Mouse (Mus musculus) liver, embryonic 16.5 days (tissue): ENCODE measurements around the gene Llgl2. TPM values are rescaled to one million over a fixed set of nuclear protein-coding genes. Genes with fewer than 3 reads are reported as not detected.

ENCODE experiments used
- ATAC-seq: fragments of 200-750 bp; cut with Nextera tagmentation; 2 replicates; pipeline ENCODE4 v1.8.0; 2017; ENCODE audit warnings: low read depth, mild to moderate bottlenecking, moderate number of reproducible peaks, moderate library complexity
- H3K27ac ChIP-seq: fragments of 300-500 bp; sonication (generic); 2 replicates; pipeline ENCODE4 v1.5.1; 2014; ENCODE audit warnings: mild to moderate bottlenecking, low read length
- H3K27me3 ChIP-seq: fragments of 300-500 bp; sonication (generic); 2 replicates; pipeline ENCODE4 v1.6.1; 2014; ENCODE audit warnings: low read depth, low read length, mixed read lengths; ENCODE audit not compliant: control insufficient read depth, insufficient read depth
- H3K36me3 ChIP-seq: fragments of 300-500 bp; sonication (generic); 2 replicates; pipeline ENCODE4 v1.6.1; 2014; ENCODE audit warnings: mild to moderate bottlenecking; ENCODE audit not compliant: control insufficient read depth, insufficient read depth
- H3K4me1 ChIP-seq: fragments of 300-500 bp; sonication (generic); 2 replicates; pipeline ENCODE4 v1.6.1; 2014; ENCODE audit warnings: low read depth, low read length, mixed read lengths; ENCODE audit not compliant: control insufficient read depth
- H3K4me2 ChIP-seq: fragments of 300-500 bp; sonication (generic); 2 replicates; pipeline ENCODE4 v1.6.1; 2014; ENCODE audit warnings: low read depth, low read length, mixed read lengths
- H3K4me3 ChIP-seq: fragments of 300-500 bp; sonication (generic); 2 replicates; pipeline ENCODE4 v1.5.1; 2014; ENCODE audit warnings: low read depth, mild to moderate bottlenecking, low read length
- H3K9ac ChIP-seq: fragments of 300-500 bp; sonication (generic); 2 replicates; pipeline ENCODE4 v1.6.1; 2014; ENCODE audit warnings: low read depth, low read length
- H3K9me3 ChIP-seq: fragments of 300-500 bp; sonication (generic); replicated peaks from 2 replicates; pipeline ENCODE4 v1.6.1; 2016; ENCODE audit warnings: low read length; ENCODE audit not compliant: control insufficient read depth
- WGBS: fragments of 180-500 bp; shearing (Covaris S2); extraction: QIAGEN DNeasy Blood & Tissue Kit; methylation state at CpG from one replicate; pipeline ENCODE4 v1.1.7; 2014; ENCODE audit not compliant: insufficient replicate concordance; 5-methylcytosine and 5-hydroxymethylcytosine counted together
- polyA plus RNA-seq: library from polyadenylated mRNA; unstranded; fragments of >200 nt; fragmentation: Nextera tagmentation; extraction: Ambion mirVana; gene quantifications from 2 replicates; pipeline ENCODE4 v1.2.1, GENCODE M21; 2015

Llgl2 gene
- polyA plus RNA-seq, 1 experiment from 2014 or later = 15.6 TPM

DNA sequence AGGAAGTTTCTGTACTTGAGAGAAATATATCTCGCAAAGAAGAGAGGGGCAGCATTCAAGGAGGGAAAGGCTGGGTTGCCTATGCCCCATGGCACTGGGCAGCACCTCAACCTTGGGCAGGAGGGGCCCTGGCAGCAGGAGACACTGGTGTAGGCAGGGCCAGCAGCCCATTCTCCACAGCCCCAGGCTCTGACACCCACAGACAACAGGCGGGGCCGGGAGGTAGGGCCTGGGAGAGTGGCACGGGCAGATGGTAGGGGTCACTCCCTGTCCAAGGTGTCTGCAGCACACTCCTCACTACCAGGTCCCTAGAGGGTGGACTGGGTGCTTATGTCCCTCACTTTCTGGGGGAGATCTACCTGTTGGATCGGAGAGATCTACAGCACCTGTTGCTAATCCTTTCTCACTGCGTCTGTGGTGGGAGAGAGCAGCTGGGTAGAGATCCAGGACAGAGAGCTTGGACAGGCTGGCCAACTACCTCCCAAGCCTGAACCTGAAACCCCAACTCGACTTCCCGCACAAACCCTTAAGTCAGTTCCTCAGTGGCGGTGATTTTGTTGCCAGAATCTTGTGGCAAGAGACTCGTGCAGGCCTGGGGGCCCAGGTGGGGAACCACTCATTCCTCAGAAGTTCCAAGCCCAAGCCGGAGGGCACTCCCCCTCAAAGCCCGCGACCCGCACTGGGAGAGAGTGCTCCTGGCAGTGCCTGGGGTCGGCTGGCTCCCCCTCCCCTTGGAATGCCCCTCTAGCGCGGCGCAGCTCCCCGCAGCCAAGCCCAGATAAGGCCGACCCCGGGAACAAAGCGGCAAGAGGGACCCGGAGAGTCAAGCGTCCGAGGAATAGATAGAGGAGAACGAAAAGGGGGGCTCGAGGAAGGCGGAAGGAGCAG is 11.1 kb upstream of the Llgl2 start:
- Histone ChIP-seq H3K4me1 (peaks cover 55% of the 10 kb centered on the region), H3K4me3 (peak overlapping the region; percentile 85), H3K9me3 (no peaks in the 10 kb centered on the region), H3K27ac (peak overlapping the region; percentile 61), H3K4me2 (peak overlapping the region; percentile 99), H3K36me3 (peaks cover 1% of the 10 kb centered on the region), H3K9ac (peak overlapping the region; percentile 88), H3K27me3 (no peaks in the 10 kb centered on the region)
- 12% methylated on average over 28 of the region's 28 CpGs for WGBS
- no peak for ATAC-seq

DNA sequence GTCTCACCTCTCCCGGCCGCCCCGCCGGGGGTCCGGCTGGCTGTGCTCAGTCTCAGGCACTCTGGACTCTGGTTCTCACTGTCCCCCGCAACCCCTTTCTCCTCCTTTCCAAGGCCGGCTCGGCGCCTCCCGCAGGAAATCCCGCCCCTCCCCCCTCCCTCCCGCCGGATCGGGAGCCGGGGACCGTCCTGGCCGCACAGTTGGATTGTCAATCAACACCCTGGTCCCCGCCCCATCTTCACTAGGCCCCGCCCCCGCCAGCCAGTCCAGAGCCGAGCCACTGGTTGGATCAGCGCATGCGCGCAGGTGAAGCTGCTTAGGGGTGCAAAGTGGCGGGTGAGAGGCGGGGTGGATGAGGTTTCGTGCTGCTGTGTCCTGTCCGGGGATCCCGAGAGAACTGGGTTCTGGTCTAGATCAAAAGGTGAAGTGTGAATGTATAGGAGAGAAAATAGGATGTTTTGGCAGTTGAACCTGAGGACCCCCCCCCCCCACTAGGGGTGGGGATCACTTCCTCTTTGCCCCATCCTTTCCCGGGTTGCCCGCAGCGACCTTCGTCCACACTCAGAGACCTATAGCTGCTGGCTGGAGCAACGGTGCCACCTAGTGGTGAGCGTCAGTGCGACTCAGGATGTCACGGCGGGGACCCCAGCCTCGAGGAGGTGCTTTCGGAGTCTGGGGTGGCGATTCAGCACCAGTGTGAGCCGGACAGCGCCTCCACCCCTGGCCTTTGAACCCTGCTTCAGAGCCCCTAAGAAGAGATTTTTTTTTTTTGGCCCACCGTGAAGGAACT is 10.1 kb upstream of the Llgl2 start, which contains the start of gene Caskin2:
Caskin2 (minus strand) TSS at position 133 of the 790 bp plus-strand sequence.
- H3K4me1 ChIP-seq = peaks cover 45% of the 10 kb centered on the region
- peak within 1 kb of the TSS; percentile 99 for H3K4me2 ChIP-seq
- H3K4me3 ChIP-seq = peak within 1 kb of the TSS; percentile 85
- peak within 1 kb of the TSS; percentile 88 for H3K9ac ChIP-seq
- H3K9me3 ChIP-seq = no peaks in the 10 kb centered on the region
- H3K36me3 ChIP-seq = no peaks in the 10 kb centered on the region; the same call in 1 of the 2 replicates
- H3K27me3 ChIP-seq = no peaks in the 10 kb centered on the region
- peak; percentile 89 for ATAC-seq
- peak within 1 kb of the TSS; percentile 61 for H3K27ac ChIP-seq
- WGBS = under 1% methylated on average over 43 of the region's 44 CpGs

DNA sequence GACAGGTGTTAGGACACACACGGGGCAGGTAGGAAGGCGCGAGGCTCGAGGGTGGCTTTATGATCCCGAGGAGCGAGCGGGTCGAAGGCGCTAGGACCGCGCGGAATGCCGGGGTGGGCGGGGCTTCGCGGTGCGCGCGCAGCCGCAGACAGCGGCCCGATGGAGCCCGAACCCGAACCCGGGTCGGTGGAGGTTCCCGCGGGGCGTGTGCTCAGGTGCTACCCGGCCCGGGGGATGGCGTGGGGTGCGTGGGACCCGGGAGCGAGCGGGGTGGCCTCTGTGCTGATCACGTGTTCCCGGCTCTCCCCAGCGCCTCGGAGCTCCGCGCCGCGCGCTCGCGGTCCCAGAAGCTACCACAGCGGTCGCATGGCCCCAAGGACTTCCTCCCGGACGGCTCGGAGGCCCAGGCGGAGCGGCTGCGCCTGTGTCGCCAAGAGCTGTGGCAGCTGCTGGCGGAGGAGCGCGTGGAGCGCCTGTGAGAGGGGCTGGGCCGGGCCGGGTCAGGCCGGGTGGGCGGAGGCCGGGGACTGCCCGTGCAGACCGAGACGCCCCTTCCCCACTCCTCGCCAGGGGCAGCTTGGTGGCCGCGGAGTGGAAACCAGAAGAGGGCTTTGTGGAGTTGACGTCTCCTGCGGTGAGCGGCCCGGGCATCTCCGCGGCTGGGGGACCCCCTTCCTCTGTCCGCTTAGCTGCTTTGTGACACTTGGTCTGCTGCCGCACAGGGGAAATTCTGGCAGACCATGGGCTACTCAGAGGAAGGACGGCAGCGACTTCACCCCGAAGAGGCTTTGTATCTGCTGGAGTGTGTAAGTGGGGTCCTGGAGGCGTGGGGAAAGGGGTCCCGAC is 9.0 kb upstream of the Llgl2 start, which contains the start of gene Tsen54:
Tsen54 (plus strand) TSS at position 120 of the 846 bp plus-strand sequence.
- Histone ChIP-seq H3K9ac (peak within 1 kb of the TSS; percentile 86), H3K4me1 (peaks cover 34% of the 10 kb centered on the region), H3K4me2 (peak within 1 kb of the TSS; percentile 99), H3K27me3 (no peaks in the 10 kb centered on the region), H3K36me3 (no peaks in the 10 kb centered on the region; the same call in 1 of the 2 replicates), H3K4me3 (peak within 1 kb of the TSS; percentile 85), H3K9me3 (no peaks in the 10 kb centered on the region), H3K27ac (peak within 1 kb of the TSS; percentile 66)
- ATAC-seq = peak; percentile 57
- 1% methylated on average over 84 of the region's 84 CpGs for WGBS

DNA sequence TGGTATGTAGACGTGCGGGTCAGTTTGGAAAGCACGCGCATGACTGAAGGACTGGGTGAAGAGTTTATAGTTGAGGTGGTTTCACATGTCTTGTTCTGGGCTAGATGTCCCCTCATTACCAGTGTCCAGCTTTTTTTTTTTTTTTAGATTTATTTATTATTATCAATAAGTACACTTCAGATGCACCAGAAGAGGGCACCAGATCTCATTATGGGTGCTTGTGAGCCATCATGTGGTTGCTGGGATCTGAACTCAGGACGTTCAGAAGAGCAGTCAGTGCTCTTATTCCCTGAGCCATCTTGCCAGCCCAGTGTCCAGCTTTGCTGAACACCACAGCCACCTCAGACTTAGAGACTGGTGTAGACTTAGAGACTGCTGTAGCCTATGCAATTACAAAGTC is 6.5 kb upstream of the Llgl2 start:
- H3K9ac ChIP-seq = no peak overlapping the region
- H3K36me3 ChIP-seq = no peaks in the 10 kb centered on the region; the same call in 1 of the 2 replicates
- ATAC-seq = no peak
- no peaks in the 10 kb centered on the region for H3K27me3 ChIP-seq
- no peak overlapping the region for H3K4me3 ChIP-seq
- H3K4me2 ChIP-seq = no peak overlapping the region
- no peaks in the 10 kb centered on the region for H3K9me3 ChIP-seq
- H3K27ac ChIP-seq = no peak overlapping the region
- peaks cover 20% of the 10 kb centered on the region for H3K4me1 ChIP-seq
- 78% methylated on average over 5 of the region's 5 CpGs for WGBS

DNA sequence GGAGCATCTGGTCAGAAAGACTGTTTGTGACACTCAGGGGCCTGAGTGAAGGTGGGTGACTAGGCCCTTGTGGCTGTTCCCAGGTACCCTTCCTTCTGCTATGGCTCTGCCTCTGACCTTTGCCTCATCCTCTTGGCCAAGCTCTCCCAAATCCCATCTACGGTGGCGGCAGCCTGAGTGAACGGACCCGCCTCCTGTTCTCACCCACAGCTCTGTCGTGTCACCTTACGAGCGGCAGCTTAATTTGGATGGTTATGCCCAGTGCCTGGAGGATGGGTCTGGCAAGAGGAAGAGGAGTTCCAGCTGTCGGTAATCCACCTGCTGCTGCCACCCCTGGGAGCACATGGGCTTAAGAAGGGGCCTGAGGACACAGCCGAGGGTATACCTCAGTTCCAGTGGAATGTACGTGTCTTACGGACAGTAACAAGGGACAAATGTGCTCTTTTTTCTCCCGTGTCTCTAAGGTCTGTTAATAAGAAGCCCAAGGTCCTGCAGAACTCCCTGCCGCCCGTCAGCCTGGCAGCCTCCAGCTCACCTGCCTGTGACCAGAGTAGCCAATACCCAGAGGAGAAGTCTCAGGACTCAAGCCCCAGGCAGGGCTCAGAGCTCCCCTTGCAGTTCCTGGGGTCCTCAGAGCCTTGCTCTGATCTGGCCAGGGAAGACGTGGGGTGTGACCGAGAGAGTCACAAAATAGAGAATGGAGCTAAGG is 3.8 kb upstream of the Llgl2 start:
- no peaks in the 10 kb centered on the region for H3K9me3 ChIP-seq
- H3K4me2 ChIP-seq = no peak overlapping the region
- no peaks in the 10 kb centered on the region; the same call in 1 of the 2 replicates for H3K36me3 ChIP-seq
- H3K9ac ChIP-seq = no peak overlapping the region
- no peak overlapping the region for H3K27ac ChIP-seq
- WGBS = 84% methylated on average over 16 of the region's 16 CpGs
- H3K4me1 ChIP-seq = peaks cover 22% of the 10 kb centered on the region
- no peaks in the 10 kb centered on the region for H3K27me3 ChIP-seq
- ATAC-seq = no peak
- no peak overlapping the region for H3K4me3 ChIP-seq

DNA sequence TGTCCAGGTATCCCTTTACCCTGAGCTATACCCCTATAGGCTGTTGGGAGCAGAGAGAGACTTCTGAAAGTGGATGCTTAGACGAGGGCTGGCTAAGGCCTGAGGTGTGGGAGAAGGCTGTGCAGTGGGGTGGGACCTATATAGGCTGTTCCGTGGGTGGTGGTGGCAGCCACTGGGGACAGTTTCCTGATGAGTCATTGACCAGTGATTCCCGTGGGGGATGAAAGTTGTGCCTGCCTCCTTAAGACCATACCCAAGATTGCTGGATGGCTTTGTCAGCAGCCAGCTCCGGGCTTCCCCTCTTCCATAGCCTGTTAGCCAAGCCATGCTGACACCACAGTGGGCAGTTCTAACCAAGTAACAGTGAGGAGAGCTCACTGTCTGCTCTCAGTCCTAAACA is 2.8 kb upstream of the Llgl2 start:
- H3K36me3 ChIP-seq = no peaks in the 10 kb centered on the region; the same call in 1 of the 2 replicates
- ATAC-seq = no peak

DNA sequence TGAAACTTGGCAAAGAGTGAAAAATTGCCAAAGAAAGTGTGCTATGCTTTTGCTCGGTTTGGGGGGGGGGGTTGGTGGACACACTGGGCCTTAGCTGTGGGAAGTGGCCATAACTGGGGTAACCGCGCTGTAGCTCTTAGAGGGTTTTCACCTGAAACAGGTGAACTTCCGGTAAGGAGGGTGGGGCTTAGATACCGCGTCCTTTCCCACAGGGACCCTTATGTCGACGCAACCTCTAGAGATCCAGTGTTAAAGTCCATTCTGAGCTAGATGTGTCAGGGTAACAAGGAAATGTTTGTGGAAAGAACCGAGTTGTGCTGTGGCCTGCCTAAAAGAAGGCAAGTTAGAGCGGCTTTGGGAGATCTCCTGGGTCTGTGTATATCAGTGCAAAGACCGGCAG is 964 bp downstream of the Llgl2 start:
- Histone ChIP-seq H3K4me3 (peak overlapping the region; percentile 83), H3K9ac (peak overlapping the region; percentile 79), H3K36me3 (no peaks in the 10 kb centered on the region; the same call in 1 of the 2 replicates), H3K4me2 (peak overlapping the region; percentile 89), H3K27me3 (no peaks in the 10 kb centered on the region), H3K4me1 (peaks cover 27% of the 10 kb centered on the region), H3K27ac (peak overlapping the region; percentile 69), H3K9me3 (no peaks in the 10 kb centered on the region)
- ATAC-seq = no peak
- 21% methylated on average over 11 of the region's 11 CpGs for WGBS

More for the DNA sequence above, 2.8 kb upstream of the Llgl2 start:
- peaks cover 15% of the 10 kb centered on the region for H3K4me1 ChIP-seq
- no peaks in the 10 kb centered on the region for H3K9me3 ChIP-seq
- H3K4me2 ChIP-seq = no peak overlapping the region
- H3K9ac ChIP-seq = no peak overlapping the region
- no peaks in the 10 kb centered on the region for H3K27me3 ChIP-seq
- no peak overlapping the region for H3K4me3 ChIP-seq
- WGBS = 49% methylated on average over 4 of the region's 4 CpGs
- H3K27ac ChIP-seq = no peak overlapping the region

DNA sequence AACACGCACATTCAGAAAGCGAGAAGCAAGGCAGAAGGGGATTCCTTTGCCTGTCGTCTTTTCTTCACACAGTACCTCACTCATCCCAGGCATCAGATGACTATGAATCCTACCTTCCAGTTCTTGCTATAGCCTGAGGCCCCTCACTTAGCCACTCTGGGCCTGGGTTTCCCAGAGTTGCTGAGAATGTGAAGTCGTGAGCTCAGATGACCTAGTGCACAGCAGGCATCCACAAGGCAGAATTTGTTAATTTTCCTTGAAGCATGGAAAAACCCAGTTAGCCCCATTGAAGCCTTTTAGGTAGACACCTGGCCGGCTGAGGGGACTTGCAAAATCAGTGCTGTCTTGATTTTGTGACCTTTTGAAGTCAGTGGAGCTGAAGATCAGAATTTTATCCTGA is 2.6 kb downstream of the Llgl2 start:
- 63% methylated on average over 5 of the region's 5 CpGs for WGBS
- H3K4me3 ChIP-seq = no peak overlapping the region
- H3K36me3 ChIP-seq = no peaks in the 10 kb centered on the region; the same call in 1 of the 2 replicates
- no peak for ATAC-seq
- no peaks in the 10 kb centered on the region for H3K9me3 ChIP-seq
- no peak overlapping the region for H3K27ac ChIP-seq
- no peak overlapping the region for H3K9ac ChIP-seq
- H3K4me1 ChIP-seq = peaks cover 35% of the 10 kb centered on the region
- no peaks in the 10 kb centered on the region for H3K27me3 ChIP-seq
- H3K4me2 ChIP-seq = no peak overlapping the region
